Mouse (Mus musculus) G1E (cell line): ENCODE results near the gene Pidd1. TPM values are rescaled to one million over a fixed set of nuclear protein-coding genes. Genes with fewer than 3 reads are reported as not detected.

ENCODE experiments used
- ATAC-seq: 2 replicates; pipeline ENCODE4 v1.8.0; 2016; ENCODE audit warnings: mild to moderate bottlenecking; ENCODE audit not compliant: insufficient number of reproducible peaks, poor library complexity, low FRiP score, severe bottlenecking; ENCODE audit errors: extremely low read depth
- DNase-seq: peaks from one replicate; pipeline ENCODE4 v3.0.0; 2012; ENCODE audit warnings: low spot score
- H3K27me3 ChIP-seq: 2 replicates; pipeline ENCODE4 v1.6.1; 2012; ENCODE audit warnings: mild to moderate bottlenecking, low read length, inconsistent platforms; ENCODE audit not compliant: insufficient read depth
- H3K36me3 ChIP-seq: replicated peaks from 2 replicates; pipeline ENCODE3; 2012; ENCODE audit warnings: mild to moderate bottlenecking, inconsistent platforms
- H3K4me1 ChIP-seq: 2 replicates; pipeline ENCODE4 v1.6.1; 2012; ENCODE audit warnings: low read depth, low read length, inconsistent platforms, mixed read lengths; ENCODE audit not compliant: insufficient read depth
- H3K4me3 ChIP-seq: 2 replicates; pipeline ENCODE4 v1.5.1; 2012; ENCODE audit warnings: low read depth, mild to moderate bottlenecking, inconsistent platforms, low read length, moderate library complexity, mixed read lengths
- H3K9me3 ChIP-seq: replicated peaks from 2 replicates; pipeline ENCODE4 v1.6.1; 2012; ENCODE audit warnings: inconsistent platforms
- CTCF ChIP-seq: IDR thresholded peaks from 2 replicates; pipeline ENCODE4 v1.5.1; 2012; ENCODE audit warnings: low read depth, low read length, inconsistent platforms, mixed read lengths
- GATA1 ChIP-seq: IDR thresholded peaks from 2 replicates; pipeline ENCODE4 v1.6.1; 2012; ENCODE audit warnings: borderline replicate concordance, low read length, inconsistent platforms, mixed read lengths
- GATA2 ChIP-seq: IDR thresholded peaks from 2 replicates; pipeline ENCODE4 v1.6.1; 2012; ENCODE audit warnings: low read depth, low read length, inconsistent platforms, borderline replicate concordance
- POLR2AphosphoS5 ChIP-seq: IDR thresholded peaks from 2 replicates; pipeline ENCODE4 v1.6.1; 2012; ENCODE audit warnings: low read depth, low read length, inconsistent platforms; ENCODE audit not compliant: insufficient replicate concordance
- TAL1 ChIP-seq: conservative IDR thresholded peaks from 2 replicates; pipeline ENCODE4 v1.6.1; 2012; ENCODE audit warnings: low read depth, low read length, inconsistent platforms, mixed read lengths
- polyA plus RNA-seq: library from polyadenylated mRNA; stranded (reverse); fragments of >175 nt; gene quantifications from 2 replicates; pipeline ENCODE4 v1.2.3, GENCODE M21; 2012
- total RNA-seq, 2 experiments: library from RNA; stranded (forward) in 1 of 2; stranded (reverse) in 1 of 2; fragments of 200-1000 nt in 1 of 2; fragments of >200 nt in 1 of 2; fragmentation: Nextera tagmentation in 1 of 2; gene quantifications; 2 replicates each; pipeline ENCODE4 v1.2.3; 2014 to 2017

Pidd1 gene
- total and polyA plus RNA-seq, 3 experiments, result 8.9 to 59.6 (median 22.9) TPM

DNA sequence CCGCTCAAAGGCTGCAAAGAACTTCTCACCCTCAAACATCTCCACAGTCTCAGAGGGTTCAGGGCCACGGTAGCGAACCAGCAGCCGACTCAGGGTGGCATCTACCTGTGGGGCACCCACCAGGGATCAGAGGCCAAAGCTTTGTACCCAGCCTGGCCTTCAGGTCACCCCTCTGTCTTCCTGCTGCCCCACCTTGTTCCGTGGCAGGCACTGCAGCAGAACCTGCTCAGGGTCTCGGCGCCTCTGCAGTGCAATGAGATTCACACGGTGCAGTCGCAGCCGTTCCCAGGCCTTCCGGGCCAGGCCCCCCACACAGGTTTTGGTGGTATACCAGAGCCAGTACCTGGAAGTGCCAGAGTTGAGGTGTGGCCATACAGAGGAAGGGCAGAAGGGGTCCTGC, 4.0 kb downstream of the Pidd1 start:
- peaks cover 89% of the 10 kb centered on the region for H3K4me1 ChIP-seq
- no peaks in the 10 kb centered on the region; the same call in 1 of the 2 replicates for H3K27me3 ChIP-seq
- H3K9me3 ChIP-seq, result no peaks in the 10 kb centered on the region
- H3K36me3 ChIP-seq, result peaks cover 68% of the 10 kb centered on the region
- no peak overlapping the region for H3K4me3 ChIP-seq
- TF ChIP-seq GATA1 (no peak), CTCF (no peak), GATA2 (no peak), POLR2AphosphoS5 (no peak), TAL1 (no peak)
- no peak for DNase-seq
- no peak for ATAC-seq

DNA sequence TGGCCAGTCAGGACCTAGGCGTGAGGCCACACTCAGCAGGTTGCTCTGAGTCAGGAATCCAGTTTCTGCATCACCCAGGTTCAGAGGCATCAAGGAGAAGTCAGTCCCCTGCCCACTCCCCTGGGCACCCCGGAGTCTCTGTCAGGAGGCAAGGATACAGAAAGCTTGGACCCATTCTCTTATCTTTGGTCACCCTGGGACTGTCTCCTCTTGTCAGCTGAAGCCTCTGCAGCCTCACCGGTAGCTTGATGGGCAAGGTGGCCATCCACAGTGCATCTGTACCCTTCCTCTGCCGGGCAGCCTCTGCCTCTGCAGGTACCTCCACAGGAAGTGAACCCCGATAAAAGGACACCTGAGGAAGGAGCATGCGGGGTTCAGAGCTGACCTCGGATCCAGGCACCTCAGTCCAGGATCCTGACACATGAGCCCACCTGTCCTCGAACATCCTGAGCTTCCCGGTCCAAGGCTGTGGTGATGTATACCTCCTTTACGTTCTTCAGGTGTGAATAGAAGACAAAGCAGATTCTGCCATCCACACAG, 4.6 kb downstream of the Pidd1 start:
- TF ChIP-seq GATA2 (no peak), POLR2AphosphoS5 (no peak), TAL1 (no peak), GATA1 (no peak), CTCF (no peak)
- H3K36me3 ChIP-seq, result peaks cover 71% of the 10 kb centered on the region
- H3K9me3 ChIP-seq, result no peaks in the 10 kb centered on the region
- DNase-seq, result no peak
- H3K4me1 ChIP-seq, result peaks cover 89% of the 10 kb centered on the region
- H3K4me3 ChIP-seq, result no peak overlapping the region
- ATAC-seq, result no peak
- no peaks in the 10 kb centered on the region; the same call in 1 of the 2 replicates for H3K27me3 ChIP-seq

DNA sequence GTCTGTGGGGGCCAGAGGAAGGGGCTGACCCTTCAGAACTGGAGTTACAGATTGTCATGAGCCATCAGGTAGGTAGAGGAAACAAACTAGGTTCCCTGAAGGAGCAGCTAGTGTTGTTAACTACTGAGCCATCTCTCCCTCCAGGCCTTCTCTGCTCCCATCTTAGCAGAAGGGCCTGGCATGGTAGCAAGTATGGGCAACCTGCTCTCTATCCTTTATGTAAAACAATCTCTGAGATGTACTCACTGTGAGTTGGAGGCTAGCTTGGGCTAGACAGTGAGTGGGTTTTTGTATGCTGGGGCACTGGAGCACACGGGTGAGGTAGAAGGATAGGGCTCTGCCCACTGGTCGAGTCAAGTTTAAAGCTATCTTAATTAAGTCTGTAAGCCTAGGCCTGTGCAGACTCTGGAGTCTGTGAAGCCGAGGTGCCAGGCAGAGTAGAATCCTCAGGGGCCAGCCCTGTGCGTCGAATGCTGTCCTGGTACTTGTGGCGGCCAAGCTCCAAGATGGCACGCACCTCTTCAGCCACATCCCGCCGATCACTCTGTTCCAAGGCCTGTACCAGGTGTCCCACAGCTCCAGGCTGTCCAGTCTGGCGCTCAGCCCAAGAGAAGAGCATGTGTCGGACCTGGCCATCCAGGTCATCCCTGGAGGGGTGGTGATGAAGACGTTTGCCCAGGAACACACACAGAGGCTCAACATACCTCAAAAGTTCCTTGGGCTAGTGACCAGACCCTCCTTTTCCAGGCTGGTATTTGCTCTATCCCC, 5.4 kb downstream of the Pidd1 start:
- H3K9me3 ChIP-seq, result no peaks in the 10 kb centered on the region
- TF ChIP-seq TAL1 (no peak), POLR2AphosphoS5 (no peak), GATA2 (no peak), GATA1 (no peak), CTCF (no peak)
- H3K4me3 ChIP-seq, result no peak overlapping the region
- ATAC-seq, result no peak
- H3K4me1 ChIP-seq, result peaks cover 92% of the 10 kb centered on the region
- peaks cover 79% of the 10 kb centered on the region for H3K36me3 ChIP-seq
- no peak for DNase-seq
- H3K27me3 ChIP-seq, result no peaks in the 10 kb centered on the region; the same call in 1 of the 2 replicates

DNA sequence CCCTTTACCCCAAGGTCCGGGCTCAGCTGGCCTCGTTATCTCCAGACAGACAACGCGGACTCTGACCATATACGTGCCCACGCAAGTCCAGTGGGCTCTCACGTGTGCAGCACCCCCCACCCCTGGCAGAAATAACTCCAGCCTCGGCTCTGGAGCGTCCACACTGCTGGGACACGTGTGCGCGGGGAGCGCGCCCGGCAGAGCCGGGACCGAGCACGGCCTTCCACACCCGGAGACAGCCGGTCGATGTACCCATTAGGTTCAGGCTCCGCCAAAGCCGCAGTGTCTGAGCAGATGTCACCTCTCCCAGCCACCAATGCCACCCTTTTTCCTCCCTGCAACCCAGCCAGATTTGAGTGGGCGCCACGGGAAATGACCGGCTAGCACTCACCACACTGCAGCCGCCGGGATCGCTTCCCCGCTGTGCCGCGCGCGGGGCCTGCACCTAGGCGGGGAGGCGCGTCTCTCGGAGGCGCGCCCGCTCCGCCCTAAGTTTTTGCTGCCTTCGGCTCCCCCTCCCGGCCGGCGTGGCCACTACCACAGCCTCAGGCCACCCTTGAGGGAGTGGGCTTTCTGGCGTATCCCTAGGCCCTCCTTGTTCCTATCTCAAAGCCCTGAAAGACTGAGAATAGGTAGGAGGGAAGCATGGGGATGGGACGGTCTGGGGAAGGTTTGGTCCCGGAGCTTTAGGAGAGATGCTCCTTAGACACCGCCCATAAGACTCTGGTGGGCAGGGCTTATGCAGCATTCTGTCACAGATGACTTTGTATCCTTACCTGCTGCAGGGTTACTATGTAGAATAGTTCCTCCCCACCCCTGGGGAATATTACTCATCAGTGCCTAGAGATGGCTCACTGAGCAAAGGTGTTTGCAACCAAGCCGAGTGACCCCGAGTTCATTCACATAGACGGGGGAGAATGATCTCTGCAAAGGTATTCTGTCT, 6.4 kb downstream of the Pidd1 start, which contains the start of gene Slc25a22:
Gene Slc25a22 (minus strand): TSS at position 715 of the 943 bp plus-strand sequence.
- no peaks in the 10 kb centered on the region for H3K9me3 ChIP-seq
- peaks cover 82% of the 10 kb centered on the region for H3K36me3 ChIP-seq
- H3K4me1 ChIP-seq, result peaks cover 92% of the 10 kb centered on the region
- TF ChIP-seq GATA2 (no peak), CTCF (peak; percentile 28; the same call in 1 of the 2 replicates), POLR2AphosphoS5 (0 out of 2 replicates have a peak, but pooled peaks have one; percentile 72)
- H3K4me3 ChIP-seq, result peak within 1 kb of the TSS; percentile 79
- ATAC-seq (peak; percentile 41; the same call in 1 of the 2 replicates), DNase-seq (peak; percentile 82)
- no peaks in the 10 kb centered on the region; the same call in 1 of the 2 replicates for H3K27me3 ChIP-seq

DNA sequence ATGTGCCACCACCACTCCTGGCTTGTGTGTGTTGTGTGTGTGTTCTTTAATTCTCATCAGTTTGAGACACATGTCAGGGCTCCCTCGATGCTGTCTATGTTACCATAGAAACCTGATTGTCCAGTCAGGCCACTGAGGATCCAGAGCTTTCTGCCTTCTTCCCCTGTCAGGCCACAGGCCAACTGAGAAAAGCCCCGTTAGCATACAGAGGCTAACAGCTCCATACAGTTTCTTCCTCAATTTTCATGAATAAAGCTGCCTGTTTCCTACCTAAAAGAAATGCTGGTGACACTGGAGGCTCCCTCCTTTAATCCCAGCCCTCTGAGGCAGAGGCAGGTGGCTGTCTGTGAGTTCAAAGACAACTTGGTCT, 7.3 kb downstream of the Pidd1 start:
- H3K4me1 ChIP-seq, result peaks cover 92% of the 10 kb centered on the region
- TF ChIP-seq GATA2 (no peak), CTCF (no peak), POLR2AphosphoS5 (no peak), TAL1 (no peak), GATA1 (no peak)
- H3K4me3 ChIP-seq, result peak overlapping the region; percentile 79
- ATAC-seq, result no peak
- no peaks in the 10 kb centered on the region; the same call in 1 of the 2 replicates for H3K27me3 ChIP-seq
- H3K36me3 ChIP-seq, result peaks cover 82% of the 10 kb centered on the region
- no peaks in the 10 kb centered on the region for H3K9me3 ChIP-seq
- no peak for DNase-seq
